Comparison of ENCODE assay signal across 8 mouse cellular contexts in the genomic region with DNA sequence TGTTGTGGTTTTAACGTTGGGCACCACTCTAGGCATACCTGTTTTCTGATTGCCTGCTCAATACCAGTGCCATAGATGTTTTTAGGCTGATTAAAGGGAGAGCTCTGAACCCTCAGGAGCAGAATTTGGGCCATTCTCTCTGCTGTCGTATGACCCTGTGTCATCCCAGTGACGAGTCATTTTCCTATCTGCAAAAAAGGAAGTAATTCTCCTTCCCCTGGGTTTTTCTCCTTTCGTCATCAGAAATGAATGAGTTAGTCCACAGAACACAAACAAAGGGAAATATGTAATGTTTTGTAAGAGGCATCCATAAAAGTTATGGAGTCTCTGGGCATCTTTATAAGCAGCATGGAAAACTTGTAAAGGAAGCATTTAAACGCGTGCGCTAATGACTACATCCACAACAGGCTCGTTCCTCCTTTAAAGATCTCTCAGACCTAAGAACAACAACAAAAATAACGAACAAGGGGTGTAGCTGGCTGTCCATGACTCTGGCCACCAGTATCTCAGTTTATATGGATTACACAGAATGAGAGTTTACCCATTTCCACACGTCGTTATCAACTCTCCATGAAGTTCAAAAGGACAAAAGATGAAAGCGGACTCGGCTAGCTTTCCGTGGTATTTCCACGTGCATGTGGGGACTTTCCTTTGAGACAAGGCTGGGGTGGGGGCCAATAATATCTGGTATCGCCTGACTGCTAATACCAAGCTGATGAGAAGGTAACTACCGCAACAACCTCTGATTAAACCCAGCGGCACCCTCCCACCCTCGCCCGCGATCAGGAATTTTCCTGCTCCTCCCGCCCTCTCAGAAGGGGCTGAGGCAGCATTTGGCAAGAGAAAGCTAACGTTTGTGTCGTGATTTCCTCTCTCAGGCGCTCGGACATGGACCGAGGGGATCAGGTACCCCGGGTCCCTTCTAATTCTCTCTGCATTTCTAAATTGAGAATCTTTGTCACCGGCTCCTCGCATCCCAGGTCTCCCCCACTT. TPM values are rescaled to one million over a fixed set of nuclear protein-coding genes. Genes with fewer than 3 reads are reported as not detected.
DNase-seq lines count a peak whose midpoint lies in the region; ATAC-seq and TF ChIP-seq lines count a peak whose summit lies in the region.

No protein-coding gene starts in this region.

- TF ChIP-seq CTCF in G1E (IDR thresholded peaks at IDR 0.05; ENCODE audit: low read depth, low read length): no peak

- H3K9me3 ChIP-seq in G1E (replicated peaks): no peaks in the 10 kb centered on the region
- H3K9me3 ChIP-seq in embryonic facial prominence, embryonic 15.5 days (replicated peaks): no peaks in the 10 kb centered on the region
- H3K9me3 ChIP-seq in hindbrain, embryonic 10.5 days: no peaks in the 10 kb centered on the region
- no peaks in the 10 kb centered on the region for H3K9me3 ChIP-seq in limb, embryonic 14.5 days (ENCODE audit: control insufficient read depth, low read length)
- no peaks in the 10 kb centered on the region for H3K9me3 ChIP-seq in midbrain, embryonic 13.5 days

- peaks cover 28% of the 10 kb centered on the region for H3K36me3 ChIP-seq in G1E (replicated peaks)
- H3K36me3 ChIP-seq in embryonic facial prominence, embryonic 15.5 days: peaks cover 8% of the 10 kb centered on the region
- peaks cover 10% of the 10 kb centered on the region for H3K36me3 ChIP-seq in hindbrain, embryonic 10.5 days
- H3K36me3 ChIP-seq in limb, embryonic 14.5 days (ENCODE audit: control insufficient read depth, insufficient read depth, low read length): peaks cover 10% of the 10 kb centered on the region
- peaks cover 8% of the 10 kb centered on the region for H3K36me3 ChIP-seq in midbrain, embryonic 13.5 days

- 0 out of 2 replicates have a peak, but pooled peaks have one; percentile 39 for TF ChIP-seq POLR2A in limb, embryonic 14.5 days (IDR thresholded peaks at IDR 0.05; ENCODE audit: borderline replicate concordance, extremely low read depth, insufficient read depth, insufficient read length)

- 4% methylated on average over 30 of the region's 30 CpGs for WGBS in embryonic facial prominence, embryonic 15.5 days
- WGBS in hindbrain, embryonic 10.5 days: 7% methylated on average over 30 of the region's 30 CpGs
- 3% methylated on average over 30 of the region's 30 CpGs for whole genome bisulfite sequencing in limb, embryonic 14.5 days
- WGBS in midbrain, embryonic 13.5 days: 4% methylated on average over 30 of the region's 30 CpGs

- peak overlapping the region; percentile 99 for H3K4me3 ChIP-seq in G1E (ENCODE audit: low read depth, low read length)
- peak overlapping the region; percentile 85 for H3K4me3 ChIP-seq in embryonic facial prominence, embryonic 15.5 days (replicated peaks)
- H3K4me3 ChIP-seq in hindbrain, embryonic 10.5 days: peak overlapping the region; percentile 94
- peak overlapping the region; percentile 95 for H3K4me3 ChIP-seq in limb, embryonic 14.5 days (replicated peaks; ENCODE audit: low read length)
- H3K4me3 ChIP-seq in midbrain, embryonic 13.5 days (replicated peaks): peak overlapping the region; percentile 90

- H3K27ac ChIP-seq in embryonic facial prominence, embryonic 15.5 days (replicated peaks): peak overlapping the region; percentile 92
- H3K27ac ChIP-seq in hindbrain, embryonic 10.5 days: peak overlapping the region; percentile 98
- peak overlapping the region; percentile 94 for H3K27ac ChIP-seq in limb, embryonic 14.5 days (replicated peaks; ENCODE audit: low read depth, low read length)
- peak overlapping the region; percentile 95 for H3K27ac ChIP-seq in midbrain, embryonic 13.5 days

- no peak for ATAC-seq in G1E (ENCODE audit: extremely low read depth, insufficient number of reproducible peaks, low FRiP score, poor library complexity, severe bottlenecking)
- ATAC-seq in embryonic facial prominence, embryonic 15.5 days (ENCODE audit: insufficient number of reproducible peaks, low FRiP score, low TSS enrichment, low read depth): no peak
- no peak for ATAC-seq in limb, embryonic 14.5 days (ENCODE audit: low FRiP score, low read depth)
- ATAC-seq in midbrain, embryonic 13.5 days: peak; percentile 16

- H3K4me2 ChIP-seq in embryonic facial prominence, embryonic 15.5 days (replicated peaks): peak overlapping the region; percentile 86
- H3K4me2 ChIP-seq in limb, embryonic 14.5 days (replicated peaks; ENCODE audit: low read depth, low read length, severe bottlenecking): peak overlapping the region; percentile 93
- H3K4me2 ChIP-seq in midbrain, embryonic 13.5 days (replicated peaks): peak overlapping the region; percentile 95

- DNase-seq in gastrocnemius, adult 18-20 months (ENCODE audit: low spot score): peak; percentile 27
- no peak for DNase-seq in gastrocnemius, adult 8-10 months (ENCODE audit: low spot score in 2 of 2)
- no peak for DNase-seq in G1E (ENCODE audit: low spot score)
- no peak for DNase-seq in hindbrain, embryonic 10.5 days (ENCODE audit: low spot score)
- DNase-seq in limb, embryonic 14.5 days (ENCODE audit: low spot score): peak; percentile 62
- no peak for DNase-seq in frontal cortex, postnatal 36 days (ENCODE audit: low spot score in 2 of 2)

- peak overlapping the region; percentile 60 for H3K9ac ChIP-seq in embryonic facial prominence, embryonic 15.5 days
- H3K9ac ChIP-seq in limb, embryonic 14.5 days (ENCODE audit: low read depth, low read length, severe bottlenecking): peak overlapping the region; percentile 85
- H3K9ac ChIP-seq in midbrain, embryonic 13.5 days (replicated peaks): peak overlapping the region; percentile 83

- peaks cover 48% of the 10 kb centered on the region for H3K4me1 ChIP-seq in G1E (ENCODE audit: insufficient read depth, low read depth, low read length)
- peaks cover 16% of the 10 kb centered on the region for H3K4me1 ChIP-seq in embryonic facial prominence, embryonic 15.5 days
- peaks cover 43% of the 10 kb centered on the region for H3K4me1 ChIP-seq in hindbrain, embryonic 10.5 days (replicated peaks)
- peaks cover 11% of the 10 kb centered on the region for H3K4me1 ChIP-seq in limb, embryonic 14.5 days (ENCODE audit: control insufficient read depth, insufficient read depth, low read length)
- peaks cover 31% of the 10 kb centered on the region for H3K4me1 ChIP-seq in midbrain, embryonic 13.5 days (replicated peaks)

- H3K27me3 ChIP-seq in G1E (ENCODE audit: insufficient read depth, low read length): no peaks in the 10 kb centered on the region
- no peaks in the 10 kb centered on the region for H3K27me3 ChIP-seq in embryonic facial prominence, embryonic 15.5 days
- no peaks in the 10 kb centered on the region for H3K27me3 ChIP-seq in hindbrain, embryonic 10.5 days (ENCODE audit: insufficient read depth, poor library complexity, severe bottlenecking)
- no peaks in the 10 kb centered on the region for H3K27me3 ChIP-seq in limb, embryonic 14.5 days (ENCODE audit: control insufficient read depth, insufficient read depth, low read length)
- H3K27me3 ChIP-seq in midbrain, embryonic 13.5 days: no peaks in the 10 kb centered on the region

RNA-seq across cellular contexts. Expression of a gene that starts 1.3 kb away (rescaled TPM):
- 10 to 100 TPM; 18.8 to 25.4 TPM for total RNA-seq in gastrocnemius, adult 18-20 months (2021)
- 10 to 100 TPM in 2 of 4 experiments, 1 to 10 TPM in 2; 8.6 to 18.9 (median 11.3) TPM for total RNA-seq in gastrocnemius, adult 8-10 months (2022)
- 151 and 167 TPM in 2 replicates for total RNA-seq in G1E (2014; fragmentation: Nextera tagmentation)
- total RNA-seq in G1E (2017): 174 and 180 TPM in 2 replicates
- polyA plus RNA-seq in G1E (2012): 123 and 154 TPM in 2 replicates
- polyA plus RNA-seq in embryonic facial prominence, embryonic 15.5 days (2015; fragmentation: Nextera tagmentation; extraction: Ambion mirVana): 17.8 and 20.0 TPM in 2 replicates
- 25.0 and 30.5 TPM in 2 replicates for polyA plus RNA-seq in hindbrain, embryonic 10.5 days (2016; fragmentation: Nextera tagmentation; extraction: Ambion mirVana)
- polyA plus RNA-seq in limb, embryonic 14.5 days (2012; rRNA removed): 18.4 and 23.3 TPM in 2 replicates
- 15.7 TPM in 2 replicates for polyA plus RNA-seq in limb, embryonic 14.5 days (2014; fragmentation: Nextera tagmentation; extraction: Ambion mirVana)
- polyA plus RNA-seq in midbrain, embryonic 13.5 days (2015; fragmentation: Nextera tagmentation; extraction: Ambion mirVana): 13.4 and 15.4 TPM in 2 replicates

Comparison
In these comparisons a context has a peak if more than half of its experiments do, and no peak if none do; other contexts are left out.
1. DNase-seq: peak in gastrocnemius, adult 18-20 months (single experiment) and limb, embryonic 14.5 days (single experiment); none in gastrocnemius, adult 8-10 months (0 of 2), G1E (single experiment), hindbrain, embryonic 10.5 days (single experiment) and frontal cortex, postnatal 36 days (0 of 2).
2. Peak in every context shown above with its lines, with median percentiles within 50 percentile points of each other: H3K4me3 ChIP-seq, H3K27ac ChIP-seq, H3K4me2 ChIP-seq and H3K9ac ChIP-seq.